Mouse (Mus musculus): ENCODE measurements around the gene Cd52. TPM values are rescaled to one million over a fixed set of nuclear protein-coding genes. Genes with fewer than 3 reads are reported as not detected.

The Cd52 gene
- total and polyA plus RNA-seq, 3 experiments = 1,886 to 5,448 (median 2,306) TPM

- H3K4me2 ChIP-seq (ENCODE audit: insufficient read depth, low read depth, poor library complexity, severe bottlenecking) = peak overlapping the region; percentile 81
- H3K27ac ChIP-seq (ENCODE audit: insufficient read depth, low read depth) = peak overlapping the region; percentile 100
- H3K27me3 ChIP-seq (replicated peaks) = no peaks in the 10 kb centered on the region
- no peaks in the 10 kb centered on the region for H3K9me3 ChIP-seq (replicated peaks; ENCODE audit: low read length)
- peak; percentile 94 for DNase-seq (ENCODE audit: extremely low read depth)
- peaks cover 6 to 7% of the 10 kb centered on the region in 2 experiments for H3K36me3 ChIP-seq (replicated peaks in 1 of 2; ENCODE audit: control insufficient read depth in 1 of 2, insufficient read depth in 1 of 2, low read length in 1 of 2)
- peaks cover 16% of the 10 kb centered on the region for H3K79me2 ChIP-seq (replicated peaks; ENCODE audit: control insufficient read depth, extremely low read depth, insufficient read depth, poor library complexity, severe bottlenecking)
- TF ChIP-seq CTCF (conservative IDR thresholded peaks at IDR 0.05 in 1 of 2, IDR thresholded peaks at IDR 0.05 in 1 of 2; ENCODE audit: low read depth in 2 of 2, low read length in 2 of 2) (no peak), HCFC1 (IDR thresholded peaks at IDR 0.05; ENCODE audit: low read depth, low read length) (peak; percentile 69), MEF2A (IDR thresholded peaks at IDR 0.05; ENCODE audit: borderline replicate concordance, low read depth, low read length) (peak; percentile 90), TBP (conservative IDR thresholded peaks at IDR 0.05; ENCODE audit: low read depth, low read length) (peak; percentile 73; the same call in 1 of the 2 replicates), E2F4 (IDR thresholded peaks at IDR 0.05; ENCODE audit: insufficient replicate concordance, low read depth, low read length) (no peak), UBTF (IDR thresholded peaks at IDR 0.05; ENCODE audit: low read depth, low read length) (no peak; the same call in 1 of the 2 replicates), EP300 (IDR thresholded peaks at IDR 0.05; ENCODE audit: low read length) (peak; percentile 91), PAX5 (IDR thresholded peaks at IDR 0.05; ENCODE audit: low read length) (no peak), SIN3A (IDR thresholded peaks at IDR 0.05; ENCODE audit: low read length) (peak; percentile 90), RCOR1 (conservative IDR thresholded peaks at IDR 0.05; ENCODE audit: low read depth, low read length) (peak; percentile 95), JUN (IDR thresholded peaks at IDR 0.05; ENCODE audit: insufficient read depth, low read depth, low read length) (0 out of 2 replicates have a peak, but pooled peaks have one; percentile 33), MYC (IDR thresholded peaks at IDR 0.05; ENCODE audit: low read depth, low read length) (0 out of 2 replicates have a peak, but pooled peaks have one; percentile 66), ZC3H11A (IDR thresholded peaks at IDR 0.05; ENCODE audit: low read depth, low read length) (no peak), USF2 (conservative IDR thresholded peaks at IDR 0.05; ENCODE audit: low read depth, low read length) (no peak), MAX (IDR thresholded peaks at IDR 0.05; ENCODE audit: low read length) (peak; percentile 69), RAD21 (IDR thresholded peaks at IDR 0.05; ENCODE audit: low read depth, low read length) (no peak; the same call in 1 of the 2 replicates), NRF1 (IDR thresholded peaks at IDR 0.05; ENCODE audit: low read depth, low read length) (peak; percentile 57; the same call in 1 of the 2 replicates), USF1 (IDR thresholded peaks at IDR 0.05; ENCODE audit: low read depth, low read length) (no peak), JUND (conservative IDR thresholded peaks at IDR 0.05; ENCODE audit: low read depth, low read length) (peak; percentile 31; the same call in 1 of the 2 replicates), CHD2 (IDR thresholded peaks at IDR 0.05; ENCODE audit: low read length) (peak; percentile 98), ZMIZ1 (IDR thresholded peaks at IDR 0.05; ENCODE audit: low read depth, low read length) (peak; percentile 27), ZNF384 (IDR thresholded peaks at IDR 0.05; ENCODE audit: low read depth, low read length) (no peak), MXI1 (IDR thresholded peaks at IDR 0.05; ENCODE audit: low read depth, low read length) (peak; percentile 60; the same call in 1 of the 2 replicates), ETS1 (conservative IDR thresholded peaks at IDR 0.05; ENCODE audit: low read depth, low read length) (peak; percentile 86), TCF12 (IDR thresholded peaks at IDR 0.05; ENCODE audit: low read depth, low read length) (peak; percentile 98), KAT2A (IDR thresholded peaks at IDR 0.05; ENCODE audit: insufficient replicate concordance, low read length) (peak; percentile 62; the same call in 1 of the 2 replicates), BHLHE40 (IDR thresholded peaks at IDR 0.05; ENCODE audit: low read depth, low read length) (peak; percentile 79), NELFE (IDR thresholded peaks at IDR 0.05; ENCODE audit: low read depth, low read length) (peak; percentile 68), MAZ (IDR thresholded peaks at IDR 0.05; ENCODE audit: low read depth, low read length) (peak; percentile 89), ZKSCAN1 (IDR thresholded peaks at IDR 0.05; ENCODE audit: borderline replicate concordance, low read depth, low read length) (no peak), POLR2A (IDR thresholded peaks at IDR 0.05; ENCODE audit: low read depth, low read length) (peak; percentile 69), ELF1 (IDR thresholded peaks at IDR 0.05; ENCODE audit: low read depth, low read length) (peak; percentile 92), IRF4 (IDR thresholded peaks at IDR 0.05; ENCODE audit: low read depth, low read length) (peak; percentile 94), SMC3 (IDR thresholded peaks at IDR 0.05; ENCODE audit: low read depth, low read length) (peak; percentile 31), CHD1 (IDR thresholded peaks at IDR 0.05; ENCODE audit: low read depth, low read length) (no peak; the same call in 1 of the 2 replicates), POLR2AphosphoS2 (IDR thresholded peaks at IDR 0.05; ENCODE audit: low read depth, low read length) (peak; percentile 69; the same call in 1 of the 2 replicates), MAFK (IDR thresholded peaks at IDR 0.05; ENCODE audit: insufficient replicate concordance, low read length) (no peak), GABPA (IDR thresholded peaks at IDR 0.05; ENCODE audit: insufficient replicate concordance, low read depth, low read length) (no peak)
- peak overlapping the region; percentile 97 for H3K9ac ChIP-seq (ENCODE audit: insufficient read depth, low read depth)
- dilution Hi-C loops (cut with MboI; ENCODE audit: extremely low pct_ligation_motif_present, extremely low pct_unique_long_range_greater_than_20kb, low sequenced_read_pairs) (no loop called here), in situ Hi-C loops (cut with MboI; ENCODE audit: low pct_ligation_motif_present, low pct_unique_long_range_greater_than_20kb, low sequenced_read_pairs) (loop anchor here (25.0 kb wide), 1 partner anchor 511 kb away; the partner anchor contains the start of gene Gpn2)
- peaks cover 11 to 38% of the 10 kb centered on the region in 2 experiments for H3K4me1 ChIP-seq (ENCODE audit: control insufficient read depth in 1 of 2, insufficient read depth in 2 of 2)
- peak overlapping the region; percentile 33 to 64 (median 57) for H3K4me3 ChIP-seq (replicated peaks in 1 of 3; ENCODE audit: low read depth in 2 of 3, low read length in 2 of 3, poor library complexity in 1 of 3)
These were observed 3.7 kb upstream of the Cd52 start for GRCm38 (mm10) chr4:134098628-134099027.

All from CH12.LX (cell line).